Mouse (Mus musculus) liver, postnatal 0 days (tissue): ENCODE data around the gene Gm3854. TPM values are rescaled to one million over a fixed set of nuclear protein-coding genes. Genes with fewer than 3 reads are reported as not detected.
"Not testable (repeated sequence)": the region's sequence is repeated elsewhere in the genome, so short reads cannot be mapped to it uniquely, and the experiment has no call there.

Source experiments
- ATAC-seq: fragments of 200-750 bp; cut with Nextera tagmentation; 2 replicates; pipeline ENCODE4 v1.8.0; 2017; ENCODE audit warnings: mild to moderate bottlenecking, moderate library complexity
- DNase-seq: peaks from one replicate; pipeline ENCODE4 v3.0.0-alpha.2; 2016
- H3K27ac ChIP-seq: fragments of 300-500 bp; sonication (generic); 2 replicates; pipeline ENCODE4 v1.5.1; 2014; ENCODE audit warnings: antibody characterized with exemption, moderate library complexity, mild to moderate bottlenecking, low read depth
- H3K27me3 ChIP-seq: fragments of 300-500 bp; sonication (generic); 2 replicates; pipeline ENCODE4 v1.6.1; 2014; ENCODE audit warnings: low read length, control low read depth, mixed read lengths; ENCODE audit not compliant: insufficient read depth
- H3K36me3 ChIP-seq: fragments of 300-500 bp; sonication (generic); replicated peaks from 2 replicates; pipeline ENCODE4 v1.6.1; 2014; ENCODE audit warnings: mild to moderate bottlenecking, control low read depth, low read length, moderate library complexity, mixed read lengths; ENCODE audit not compliant: insufficient read depth
- H3K4me1 ChIP-seq: fragments of 300-500 bp; sonication (generic); 2 replicates; pipeline ENCODE4 v1.6.1; 2014; ENCODE audit warnings: antibody characterized with exemption, mild to moderate bottlenecking, control low read depth; ENCODE audit not compliant: insufficient read depth
- H3K4me2 ChIP-seq: fragments of 300-500 bp; sonication (generic); 2 replicates; pipeline ENCODE4 v1.6.1; 2014; ENCODE audit warnings: low read depth, mild to moderate bottlenecking, low read length, moderate library complexity, mixed read lengths
- H3K4me3 ChIP-seq: fragments of 300-500 bp; sonication (generic); 2 replicates; pipeline ENCODE4 v1.5.1; 2014; ENCODE audit warnings: low read depth, low read length
- H3K9ac ChIP-seq: fragments of 300-500 bp; sonication (generic); replicated peaks from 2 replicates; pipeline ENCODE4 v1.6.1; 2014; ENCODE audit warnings: mild to moderate bottlenecking, moderate library complexity
- H3K9me3 ChIP-seq: fragments of 300-500 bp; sonication (generic); 2 replicates; pipeline ENCODE4 v1.6.1; 2016; ENCODE audit warnings: mild to moderate bottlenecking, control low read depth, low read length, mixed read lengths
- CTCF ChIP-seq: sonication (generic); IDR thresholded peaks from 2 replicates; pipeline ENCODE4 v1.5.1; 2016; ENCODE audit warnings: antibody characterized with exemption, low read depth
- EP300 ChIP-seq: IDR thresholded peaks from 2 replicates; pipeline ENCODE4 v1.6.1; 2016; ENCODE audit warnings: antibody characterized with exemption, low read depth, mild to moderate bottlenecking
- WGBS: fragments of 180-500 bp; shearing (Covaris S2); extraction: QIAGEN DNeasy Blood & Tissue Kit; methylation state at CpG from one replicate; pipeline ENCODE4 v1.1.7; 2014; ENCODE audit not compliant: insufficient replicate concordance; 5-methylcytosine and 5-hydroxymethylcytosine counted together
- polyA plus RNA-seq: library from polyadenylated mRNA; unstranded; fragments of >200 nt; fragmentation: Nextera tagmentation; extraction: Ambion mirVana; gene quantifications from 2 replicates; pipeline ENCODE4 v1.2.1, GENCODE M21; 2015

Gm3854 gene
- polyA plus RNA-seq, 1 experiment from 2014 or later, result 0.06 TPM

DNA sequence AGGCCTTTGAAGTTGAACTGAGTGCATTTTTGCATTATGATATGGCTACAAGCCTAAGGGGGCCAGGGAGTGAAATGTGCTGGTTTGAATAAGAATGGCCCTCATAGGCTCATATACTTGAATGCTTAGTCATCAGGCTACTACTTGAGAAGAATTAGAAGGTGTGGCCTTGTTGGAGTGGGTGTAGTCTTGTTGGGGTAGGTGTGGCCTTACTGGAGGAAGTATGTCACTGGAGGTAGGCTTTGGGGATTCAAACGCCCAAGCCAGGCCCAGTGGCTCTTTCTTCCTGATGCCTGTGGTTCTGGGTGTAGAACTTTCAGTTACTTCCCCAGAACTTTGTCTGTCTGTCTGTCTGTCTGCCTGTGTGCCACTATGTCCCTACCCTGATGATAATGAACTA is 21.2 kb downstream of the Gm3854 start:
- 67% methylated on average over 1 of the region's 1 CpGs for WGBS
- Histone ChIP-seq H3K4me2 (no peak overlapping the region), H3K9me3 (no peaks in the 10 kb centered on the region), H3K9ac (no peak overlapping the region), H3K36me3 (no peaks in the 10 kb centered on the region), H3K4me3 (no peak overlapping the region), H3K27ac (no peak overlapping the region), H3K4me1 (peaks cover 15% of the 10 kb centered on the region), H3K27me3 (no peaks in the 10 kb centered on the region)
- ATAC-seq, result no peak
- TF ChIP-seq CTCF (no peak), EP300 (no peak)
- no peak for DNase-seq

GRCm38 (mm10) chr7:6367185-6367584 is 23.6 kb downstream of the Gm3854 start:
- TF ChIP-seq EP300 (peak; percentile 65; the same call in 1 of the 2 replicates), CTCF (no peak)
- H3K4me2 ChIP-seq, result no peak overlapping the region
- 49% methylated on average over 5 of the region's 5 CpGs for WGBS
- no peaks in the 10 kb centered on the region for H3K27me3 ChIP-seq
- peak; percentile 2; the same call in 1 of the 2 replicates for ATAC-seq
- no peak for DNase-seq
- no peaks in the 10 kb centered on the region for H3K9me3 ChIP-seq
- no peak overlapping the region for H3K4me3 ChIP-seq
- H3K36me3 ChIP-seq, result 0 out of 2 replicates have a peak, but pooled peaks cover 1% of the 10 kb centered on the region
- H3K4me1 ChIP-seq, result peaks cover 12% of the 10 kb centered on the region
- no peak overlapping the region for H3K9ac ChIP-seq
- H3K27ac ChIP-seq, result 0 out of 2 replicates have a peak overlapping the region, but pooled peaks have one; percentile 44

- H3K4me1 ChIP-seq, result peaks cover 12% of the 10 kb centered on the region
- H3K4me3 ChIP-seq, DNase-seq, ATAC-seq, H3K4me2 ChIP-seq, H3K9ac ChIP-seq, H3K36me3 ChIP-seq, H3K27ac ChIP-seq, H3K27me3 ChIP-seq, H3K9me3 ChIP-seq: not testable (repeated sequence)
- whole genome bisulfite sequencing, result 84% methylated on average over 5 of the region's 5 CpGs
Observed at GRCm38 (mm10) chr7:6368146-6368545, 24.6 kb downstream of the Gm3854 start.

DNA sequence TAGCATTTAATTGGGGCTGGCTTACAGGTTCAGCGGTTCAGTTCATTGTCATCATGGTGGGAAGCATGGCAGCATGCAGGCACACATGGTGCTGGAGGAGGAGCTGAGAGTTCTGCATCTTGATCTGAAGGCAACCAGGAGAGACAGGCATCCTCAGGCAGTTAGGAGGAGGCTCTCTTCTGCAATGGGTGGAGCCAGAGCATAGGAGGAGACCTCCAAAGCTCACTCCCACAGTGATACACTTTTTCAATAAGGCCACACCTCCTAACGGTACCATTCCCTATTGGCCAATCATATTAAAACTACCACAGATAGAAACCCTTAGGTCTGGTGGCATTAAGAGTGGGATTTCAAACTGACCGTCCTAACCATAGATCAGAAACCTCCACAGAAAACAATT is 25.9 kb downstream of the Gm3854 start:
- DNase-seq (no peak), ATAC-seq (no peak)
- H3K9me3 ChIP-seq, result no peaks in the 10 kb centered on the region
- H3K9ac ChIP-seq, result no peak overlapping the region
- no peak overlapping the region for H3K4me3 ChIP-seq
- H3K4me1 ChIP-seq, result peaks cover 5% of the 10 kb centered on the region; the same call in 1 of the 2 replicates
- H3K27ac ChIP-seq, result no peak overlapping the region
- 82% methylated on average over 3 of the region's 3 CpGs for WGBS
- no peak overlapping the region for H3K4me2 ChIP-seq
- 0 out of 2 replicates have a peak, but pooled peaks cover 2% of the 10 kb centered on the region for H3K36me3 ChIP-seq
- TF ChIP-seq EP300 (no peak), CTCF (no peak)
- H3K27me3 ChIP-seq, result no peaks in the 10 kb centered on the region

DNA sequence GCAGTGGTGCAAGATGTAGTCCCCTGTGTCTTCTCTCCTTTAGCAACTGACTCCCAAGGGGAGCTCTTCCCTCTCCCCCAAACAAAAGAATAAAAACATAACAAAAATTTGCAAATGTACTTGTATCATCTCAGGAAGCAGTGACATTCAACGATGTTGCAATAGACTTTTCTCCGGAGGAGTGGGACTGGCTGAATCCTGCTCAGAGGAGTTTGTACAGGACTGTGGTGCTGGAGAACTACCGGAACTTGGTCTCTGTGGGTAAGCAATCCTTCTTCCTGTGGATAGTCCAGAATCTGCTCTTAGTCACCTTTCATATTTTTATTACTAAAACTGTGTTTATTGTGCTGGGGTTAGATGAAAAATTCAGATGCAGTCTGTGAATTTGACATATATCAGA is 29.4 kb downstream of the Gm3854 start:
- Histone ChIP-seq H3K4me3 (no peak overlapping the region), H3K4me1 (no peaks in the 10 kb centered on the region), H3K36me3 (0 out of 2 replicates have a peak, but pooled peaks cover 2% of the 10 kb centered on the region), H3K9ac (no peak overlapping the region), H3K9me3 (no peaks in the 10 kb centered on the region), H3K27ac (no peak overlapping the region), H3K4me2 (no peak overlapping the region), H3K27me3 (no peaks in the 10 kb centered on the region)
- ATAC-seq (no peak), DNase-seq (no peak)
- whole genome bisulfite sequencing, result 75% methylated on average over 3 of the region's 3 CpGs
- TF ChIP-seq EP300, result no peak
- TF ChIP-seq CTCF, result no peak

DNA sequence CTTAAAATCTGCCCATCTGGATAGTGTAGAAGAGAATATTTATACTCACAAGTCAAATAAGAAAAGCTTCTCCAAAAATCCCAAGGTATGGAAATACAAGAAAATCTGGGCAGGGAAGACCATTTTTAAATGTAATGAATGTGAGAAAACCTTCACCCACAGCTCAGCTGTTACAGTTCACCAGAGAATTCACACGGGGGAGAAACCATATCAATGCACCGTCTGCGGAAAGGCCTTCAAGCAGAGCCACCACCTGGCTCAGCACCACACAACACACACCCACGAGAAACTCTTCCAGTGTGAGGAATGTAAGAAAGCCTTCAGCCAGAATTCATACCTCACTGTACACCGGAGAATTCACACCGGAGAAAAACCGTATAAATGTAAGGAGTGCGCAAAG is 34.9 kb downstream of the Gm3854 start:
- no peak overlapping the region for H3K4me3 ChIP-seq
- WGBS, result 78% methylated on average over 8 of the region's 8 CpGs
- no peak for TF ChIP-seq CTCF
- no peak for TF ChIP-seq EP300
- DNase-seq, result no peak
- H3K27me3 ChIP-seq, result no peaks in the 10 kb centered on the region
- peaks cover 7% of the 10 kb centered on the region for H3K4me1 ChIP-seq
- H3K9ac ChIP-seq, result no peak overlapping the region
- H3K4me2 ChIP-seq, result no peak overlapping the region
- ATAC-seq, result no peak
- H3K27ac ChIP-seq, result no peak overlapping the region
- no peaks in the 10 kb centered on the region for H3K36me3 ChIP-seq
- H3K9me3 ChIP-seq, result no peaks in the 10 kb centered on the region

DNA sequence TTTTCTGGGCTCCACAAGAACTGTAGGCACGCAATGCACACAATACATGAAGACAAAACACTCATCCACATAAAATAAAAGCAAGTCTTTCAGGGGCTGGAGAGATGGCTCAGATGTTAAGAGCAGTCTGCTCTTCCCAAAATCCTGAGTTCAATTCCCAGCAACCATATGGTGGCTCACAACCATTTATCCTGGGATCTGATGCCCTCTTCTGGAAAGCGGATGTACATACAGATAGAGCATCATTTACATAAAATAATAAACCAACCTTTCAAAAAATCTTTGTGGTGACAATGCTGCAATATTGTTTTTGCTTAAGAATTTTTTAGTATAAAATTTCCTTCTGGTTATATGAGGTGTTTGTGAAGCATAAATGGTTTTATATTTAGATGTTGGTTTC is 37.9 kb downstream of the Gm3854 start:
- Histone ChIP-seq H3K36me3 (no peaks in the 10 kb centered on the region), H3K9ac (no peak overlapping the region), H3K27ac (no peak overlapping the region), H3K4me3 (no peak overlapping the region), H3K4me2 (no peak overlapping the region), H3K4me1 (peaks cover 14% of the 10 kb centered on the region), H3K9me3 (no peaks in the 10 kb centered on the region), H3K27me3 (no peaks in the 10 kb centered on the region)
- ATAC-seq, result no peak
- WGBS, result 79% methylated on average over 2 of the region's 2 CpGs
- no peak for DNase-seq
- TF ChIP-seq EP300 (no peak), CTCF (peak; percentile 26; the same call in 1 of the 2 replicates)
